Mouse (Mus musculus): ENCODE results near the gene Smco3. TPM values are rescaled to one million over a fixed set of nuclear protein-coding genes. Genes with fewer than 3 reads are reported as not detected.
A peak's percentile ranks its signal among the peaks of the same experiment; 100 is the strongest.
"Not testable (repeated sequence)": the region's sequence is repeated elsewhere in the genome, so short reads cannot be mapped to it uniquely, and the experiment has no call there.

The Smco3 gene
- under 1 TPM in 1 of 2 experiments, not detected in 1; 0.20 TPM for total RNA-seq (2021)

GRCm38 (mm10) chr6:136835352-136835751 is at the start of gene Smco3:
Gene Smco3 (minus strand): TSS chr6:136835452.
- DNase-seq, result no peak

DNA sequence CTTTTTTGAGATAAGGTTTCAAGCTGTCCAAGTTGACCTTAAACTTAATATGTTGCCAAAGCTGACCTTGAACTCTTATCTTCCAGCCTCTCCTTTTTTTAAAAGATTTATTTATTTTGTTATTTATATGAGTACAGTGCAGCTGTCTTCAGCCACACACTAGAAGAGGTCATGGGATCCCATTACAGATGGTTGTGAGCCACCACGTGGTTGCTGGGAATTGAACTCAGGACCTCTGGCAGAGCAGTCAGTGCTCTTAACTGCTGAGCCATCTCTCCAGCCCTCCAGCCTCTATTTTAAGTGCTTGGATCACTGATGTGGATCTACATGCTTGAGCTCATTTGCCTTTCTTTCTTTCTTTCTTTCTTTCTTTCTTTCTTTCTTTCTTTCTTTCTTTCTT is 49.5 kb upstream of the Smco3 start:
- not testable (repeated sequence) for DNase-seq

DNA sequence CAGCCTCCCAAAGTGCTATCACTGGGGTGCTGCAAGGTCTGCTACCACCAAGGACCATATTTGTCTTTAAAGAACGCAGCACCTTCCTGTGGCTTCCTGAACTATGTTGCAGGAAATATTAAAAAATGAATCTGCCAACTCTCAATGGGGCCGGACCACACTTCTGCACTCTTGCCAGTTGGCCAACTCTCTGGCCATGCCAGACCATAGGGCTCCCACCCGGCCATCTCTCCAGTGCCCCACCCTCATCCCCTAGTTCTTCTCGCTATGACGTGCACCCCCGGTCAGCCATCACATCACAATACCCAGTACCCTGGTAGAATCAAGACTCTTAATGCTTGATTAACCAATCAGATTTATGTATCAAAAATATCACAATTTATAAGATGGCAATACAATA is 48.7 kb upstream of the Smco3 start:
- DNase-seq, result no peak

- DNase-seq, result no peak
These were observed 48.2 kb upstream of the Smco3 start for GRCm38 (mm10) chr6:136883431-136883915.

- no peak for DNase-seq
These were observed 46.4 kb upstream of the Smco3 start for GRCm38 (mm10) chr6:136881678-136882077.

DNA sequence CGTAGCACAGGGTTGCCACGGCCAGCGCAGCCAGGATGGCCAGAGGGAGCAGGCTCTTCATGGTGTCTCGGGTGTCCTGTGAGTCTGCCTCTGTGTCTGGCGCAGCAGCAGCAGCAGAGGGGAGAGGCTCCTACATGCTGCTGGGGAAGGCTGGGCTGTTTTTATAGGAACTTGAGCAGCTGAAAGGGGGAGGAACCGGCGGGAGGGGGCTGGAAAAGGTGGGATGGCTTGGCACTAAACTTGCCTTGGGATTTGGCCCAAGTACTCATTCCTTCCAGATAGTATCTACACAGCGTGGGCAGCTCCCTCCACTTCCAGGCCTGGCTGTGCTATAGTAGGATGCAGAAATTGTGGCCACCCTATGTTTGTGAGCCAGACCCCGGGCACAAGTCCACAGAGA is 40.4 kb upstream of the Smco3 start, which contains the start of gene Mgp:
Gene Mgp, minus strand, starts transcription at position 154 of the 400 bp plus-strand sequence.
- DNase-seq, result peak; percentile 72

- DNase-seq, result peak; percentile 55
These were observed 39.3 kb upstream of the Smco3 start for GRCm38 (mm10) chr6:136874599-136874998.

GRCm38 (mm10) chr6:136868921-136869320 is 33.7 kb upstream of the Smco3 start:
- DNase-seq, result no peak

- DNase-seq, result no peak
These were observed 30.9 kb upstream of the Smco3 start for GRCm38 (mm10) chr6:136866150-136866549.

DNA sequence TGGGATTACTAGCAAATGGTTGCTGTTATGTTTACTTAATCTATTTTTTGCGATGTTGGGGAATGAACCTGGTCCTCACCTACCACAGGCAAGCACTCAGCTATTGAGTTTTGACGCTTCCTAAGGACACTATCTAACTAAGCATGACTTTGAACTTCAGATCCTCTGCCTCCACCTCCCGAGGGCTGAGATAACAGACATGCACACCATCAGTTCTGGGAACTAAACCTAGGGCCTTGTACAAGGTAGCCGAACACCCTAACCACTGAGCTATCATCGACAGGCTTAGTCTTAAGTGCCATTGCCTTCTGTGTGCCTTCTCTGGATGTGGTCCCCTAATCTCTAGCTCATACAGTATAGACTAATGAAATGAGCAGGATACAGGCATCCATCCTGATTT is 30.1 kb upstream of the Smco3 start:
- no peak for DNase-seq

GRCm38 (mm10) chr6:136861020-136861419 is 25.8 kb upstream of the Smco3 start:
- DNase-seq, result peak; percentile 40

- peak; percentile 16 for DNase-seq
These were observed 23.2 kb upstream of the Smco3 start for GRCm38 (mm10) chr6:136858420-136858819.

DNA sequence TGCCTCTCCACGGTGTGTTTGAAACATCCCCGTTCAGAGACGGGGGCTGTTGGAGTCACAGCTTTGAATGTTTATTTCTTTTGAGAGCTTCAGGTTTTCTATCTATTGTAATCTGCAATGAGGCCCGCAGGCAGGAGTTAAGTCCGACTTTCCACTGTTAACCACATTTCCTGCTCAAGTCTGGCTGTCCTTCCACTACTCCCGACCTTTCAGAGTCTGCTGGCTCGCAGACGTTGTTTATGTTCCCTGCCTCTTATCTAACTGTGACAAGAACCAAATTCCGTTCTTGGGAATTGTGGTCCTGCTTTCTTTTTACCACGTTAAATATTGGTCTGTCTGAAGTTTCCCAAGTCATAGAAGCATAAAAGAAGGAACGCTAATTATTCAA is 22.6 kb upstream of the Smco3 start:
- DNase-seq, result peak; percentile 37

DNA sequence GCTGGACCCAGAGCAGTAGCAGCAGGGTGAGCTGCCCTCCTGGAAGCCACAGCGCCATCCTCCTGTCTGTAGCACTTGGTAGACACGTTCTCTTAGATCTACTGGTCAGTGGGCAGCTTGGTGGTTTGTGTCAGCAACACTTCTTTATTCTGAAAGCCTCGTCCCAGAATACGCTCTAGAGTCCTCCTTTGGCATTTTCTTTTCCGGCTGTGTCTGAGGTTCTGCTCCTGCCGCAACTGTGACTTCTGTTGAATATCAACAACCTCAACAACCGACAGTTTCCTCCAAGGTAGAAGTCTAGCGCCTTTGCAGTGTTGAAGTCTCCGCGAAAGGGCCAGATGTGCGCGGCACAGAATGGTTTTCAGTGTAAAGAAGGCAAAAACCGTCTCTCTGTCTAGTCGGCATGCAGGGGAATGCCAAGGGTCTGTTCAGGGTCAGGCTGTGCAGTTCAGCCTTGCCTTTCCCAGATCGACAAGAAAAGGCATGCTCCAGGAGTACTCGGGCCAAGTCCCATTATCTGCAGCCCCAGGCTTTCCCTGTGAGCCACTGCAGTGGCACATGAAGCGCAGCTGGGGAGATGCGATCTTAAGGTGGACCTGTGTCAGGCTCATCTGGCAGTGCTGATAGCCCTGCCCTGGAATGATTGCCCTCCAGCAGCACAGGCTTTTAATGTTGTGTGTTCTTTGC is 22.1 kb upstream of the Smco3 start, which contains the start of gene Art4:
Gene Art4, minus strand, starts transcription at position 548 of the 687 bp plus-strand sequence.
- DNase-seq, result peak; percentile 38

GRCm38 (mm10) chr6:136856071-136856636 is 20.9 kb upstream of the Smco3 start:
- DNase-seq, result peak; percentile 27

- DNase-seq, result no peak
These were observed 19.9 kb upstream of the Smco3 start for GRCm38 (mm10) chr6:136855183-136855582.

DNA sequence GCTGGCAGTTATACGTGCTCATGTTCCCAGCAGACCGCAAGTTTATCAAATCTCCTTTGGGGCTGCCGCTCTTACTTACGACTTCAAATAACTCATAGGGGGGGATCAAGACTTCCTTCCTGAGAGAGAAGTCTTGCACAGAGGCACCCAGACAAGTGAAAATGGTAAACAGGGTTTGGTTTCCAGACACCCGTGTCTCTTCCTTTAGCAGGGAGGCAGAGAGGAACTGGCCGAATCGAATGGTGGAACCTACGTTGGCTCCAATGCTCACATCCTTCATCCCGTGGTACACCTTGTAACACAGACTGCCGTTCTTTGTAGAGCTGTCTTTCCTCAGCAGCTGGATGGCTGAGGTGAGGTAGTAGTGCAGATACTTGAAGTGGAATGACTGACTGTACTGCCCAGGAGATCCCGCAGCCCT is 19.1 kb upstream of the Smco3 start:
- DNase-seq, result no peak

GRCm38 (mm10) chr6:136852762-136853161 is 17.5 kb upstream of the Smco3 start:
- no peak for DNase-seq

DNA sequence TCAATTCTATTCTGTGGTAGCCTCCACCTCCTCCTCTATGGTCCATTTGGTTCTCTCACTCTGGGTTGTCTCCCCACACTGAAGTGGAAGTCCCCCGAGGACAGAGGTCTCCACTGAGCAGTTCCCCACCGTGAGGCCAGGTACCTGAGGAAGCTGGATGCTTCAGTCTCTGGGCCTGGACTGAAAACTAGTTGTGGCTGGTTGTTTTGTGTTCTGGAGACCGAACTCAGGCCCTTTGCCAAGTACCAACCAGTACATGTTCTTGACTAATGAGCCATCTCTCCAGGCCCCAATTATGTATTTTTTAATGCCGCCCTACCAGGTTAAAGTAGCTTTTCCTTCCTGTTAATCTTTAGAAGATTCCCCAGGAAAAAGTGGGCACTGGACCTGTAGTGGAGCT is 17.1 kb upstream of the Smco3 start:
- no peak for DNase-seq

- no peak for DNase-seq
These were observed 15.0 kb upstream of the Smco3 start for GRCm38 (mm10) chr6:136850267-136850666.

GRCm38 (mm10) chr6:136848971-136849370 is 13.7 kb upstream of the Smco3 start:
- no peak for DNase-seq

DNA sequence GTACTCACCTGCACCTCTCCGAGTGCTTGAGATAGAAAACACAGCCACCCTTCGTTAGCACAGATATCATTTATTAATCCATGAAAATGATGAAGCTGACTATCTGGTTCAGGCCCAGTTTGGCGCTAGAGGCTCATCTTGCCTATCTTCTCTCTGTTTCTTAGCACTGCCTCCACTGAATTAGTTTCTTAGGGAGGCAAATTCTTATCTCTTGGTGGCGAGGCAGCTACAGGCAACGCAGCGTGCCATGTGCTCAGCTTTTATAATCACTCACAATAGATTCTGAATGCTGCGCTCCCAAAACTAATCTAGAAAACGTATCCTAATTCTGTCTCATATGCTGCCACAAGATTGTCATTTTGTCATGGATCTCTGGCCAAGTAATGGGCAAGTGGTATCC is 13.1 kb upstream of the Smco3 start:
- no peak for DNase-seq

- peak; percentile 69 for DNase-seq
These were observed 12.5 kb upstream of the Smco3 start for GRCm38 (mm10) chr6:136847790-136848189.

DNA sequence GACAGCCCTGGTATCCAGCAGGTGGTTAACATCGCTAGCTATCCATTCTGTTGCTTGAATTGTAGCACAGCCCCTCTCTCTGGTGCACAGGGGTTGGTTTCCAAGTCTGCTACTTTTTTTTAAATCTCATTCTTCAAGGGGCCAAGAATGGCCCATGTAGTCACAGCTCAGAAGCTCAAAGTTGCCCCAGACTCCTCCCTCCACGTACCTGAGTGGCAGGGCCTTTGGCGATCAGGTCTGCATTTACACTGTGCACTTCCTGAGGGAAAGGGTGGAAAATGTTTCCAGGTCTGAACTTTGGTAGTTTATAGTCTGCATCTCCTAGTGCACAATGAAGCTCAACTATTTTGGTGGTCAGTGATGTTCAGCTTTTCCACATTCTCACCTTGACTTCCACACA is 12.0 kb upstream of the Smco3 start:
- no peak for DNase-seq

Measured in heart, postnatal 4 days (tissue).